Mouse (Mus musculus) cerebellum, adult 8-10 months (tissue): ENCODE data around the gene Dut.
A peak's percentile ranks its signal among the peaks of the same experiment; 100 is the strongest.

ENCODE experiments used
- DNase-seq: peaks from one replicate; pipeline ENCODE4 v3.0.0; 2022

Gene Dut

DNA sequence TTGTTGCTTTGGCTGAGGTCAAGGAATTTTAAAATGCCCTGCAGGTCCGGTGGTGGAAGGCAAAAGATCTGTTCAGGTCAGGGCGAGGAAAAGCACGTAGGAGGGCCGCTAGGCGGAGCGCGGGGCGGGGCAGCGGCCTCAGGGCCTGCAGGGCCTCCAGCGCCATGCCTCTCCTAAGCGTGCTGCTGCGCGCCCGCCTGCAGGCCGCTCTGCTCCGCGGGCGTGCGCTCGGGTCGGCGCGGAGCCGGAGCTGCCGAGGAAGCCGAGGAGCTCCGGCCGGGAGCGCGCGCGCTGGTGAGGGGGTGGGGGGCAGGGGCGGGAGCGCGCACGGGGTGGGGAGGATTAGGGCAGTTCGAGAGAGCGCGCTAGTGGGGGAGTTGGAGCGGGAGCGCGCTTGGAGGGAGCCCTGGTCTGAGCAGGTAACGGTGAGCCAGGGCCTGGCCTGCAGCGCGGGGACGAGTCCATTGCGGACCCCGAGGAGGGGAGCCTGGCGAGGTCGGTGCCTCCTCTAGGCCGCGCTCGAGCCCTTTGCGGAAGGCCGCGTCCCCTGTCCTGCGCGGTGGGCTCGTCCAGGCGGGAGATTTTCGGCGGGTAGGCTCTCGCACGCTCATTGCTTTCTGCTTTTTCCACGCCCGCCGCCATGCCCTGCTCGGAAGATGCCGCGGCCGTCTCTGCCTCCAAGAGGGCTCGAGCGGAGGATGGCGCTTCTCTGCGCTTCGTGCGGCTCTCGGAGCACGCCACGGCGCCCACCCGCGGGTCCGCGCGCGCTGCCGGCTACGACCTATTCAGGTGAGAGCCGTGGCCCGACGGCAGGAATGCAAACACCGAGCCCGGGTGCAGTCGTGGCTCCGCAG lies at the start of gene Dut:
Gene Dut, plus strand, starts transcription at position 83 of the 854 bp plus-strand sequence.
- peak; percentile 97 for DNase-seq

DNA sequence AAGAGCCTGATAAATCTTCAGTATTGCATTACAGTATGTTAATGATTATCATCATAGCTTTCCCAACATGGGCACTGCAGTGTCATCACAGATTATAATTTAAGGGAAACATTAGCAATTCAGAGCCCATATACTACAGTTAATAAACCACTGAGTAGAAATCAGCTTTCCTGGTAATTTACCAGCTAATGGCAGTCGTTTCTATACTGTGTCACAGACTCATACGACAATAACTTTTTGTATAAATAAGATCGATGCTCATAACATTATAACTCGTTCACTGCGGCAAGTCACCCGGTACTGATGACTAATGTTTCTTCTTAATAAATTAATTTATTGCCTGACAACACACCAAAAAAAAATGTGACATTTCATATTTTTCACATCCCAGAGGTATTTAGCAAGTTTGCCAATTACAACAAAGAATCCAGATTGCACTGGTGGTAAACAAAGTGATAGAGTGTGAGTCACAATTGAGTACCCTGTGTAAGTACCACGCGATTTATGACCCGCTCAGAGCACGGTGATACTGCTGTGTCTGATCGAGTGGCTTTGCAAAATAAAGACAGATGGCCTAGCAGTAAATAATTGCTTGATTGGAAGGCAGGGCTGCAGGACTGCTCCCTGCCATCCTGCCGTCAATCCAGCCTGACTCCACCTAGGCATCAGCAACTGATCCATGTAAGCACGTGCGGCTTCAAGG lies 37.9 kb upstream of the Dut start:
- no peak for DNase-seq

DNA sequence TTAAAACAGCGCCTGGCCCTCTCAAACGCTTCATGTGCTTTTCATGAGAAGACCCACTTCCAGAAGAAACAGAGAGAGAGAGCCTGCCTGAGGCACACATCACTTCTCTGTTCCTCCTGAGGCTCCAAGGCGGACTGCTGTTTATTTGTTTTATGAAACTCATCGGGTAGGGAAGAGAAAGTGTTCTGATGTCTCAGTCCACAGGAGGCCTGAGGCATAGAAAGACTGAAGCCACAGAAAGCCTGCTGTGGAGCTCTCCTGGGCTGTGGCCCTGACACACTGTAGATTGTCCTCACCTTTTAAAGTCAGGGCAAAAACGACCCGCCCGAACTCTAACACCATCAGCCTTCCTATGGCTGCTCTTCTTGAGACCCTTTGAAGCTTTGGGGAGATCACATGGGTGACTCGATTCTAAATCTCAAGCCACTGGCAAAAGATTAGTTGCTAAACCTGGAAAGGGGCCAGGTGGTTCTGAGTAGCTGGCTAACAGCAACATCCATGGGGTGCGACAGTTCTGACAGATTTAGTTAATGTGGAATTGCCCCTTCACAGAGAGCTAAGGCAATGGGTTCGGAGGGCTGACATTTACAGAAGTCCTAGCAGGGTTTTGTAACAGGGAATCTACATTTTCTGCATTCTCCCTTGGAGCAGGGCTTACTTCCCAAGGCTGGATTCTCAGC lies 35.0 kb upstream of the Dut start:
- DNase-seq, result no peak

DNA sequence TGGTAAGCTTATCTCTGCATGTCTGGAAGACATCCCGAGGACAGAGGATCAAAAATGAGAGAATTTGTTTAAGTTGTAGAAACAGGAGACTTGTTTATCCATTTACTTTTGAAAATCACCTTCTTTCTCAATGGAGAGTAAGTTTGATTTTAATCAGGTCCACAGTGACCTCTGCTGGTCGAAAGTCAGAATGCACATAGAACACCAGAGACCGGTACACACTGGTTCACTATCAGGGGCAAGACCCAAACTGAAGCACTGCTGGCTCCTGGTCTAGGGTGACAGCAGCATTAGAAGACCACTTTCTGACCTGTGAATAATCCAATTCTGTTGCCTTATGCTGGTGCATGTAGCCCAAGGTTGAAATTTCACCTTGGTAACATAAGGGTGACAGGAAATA lies 32.4 kb upstream of the Dut start:
- DNase-seq, result peak; percentile 71

DNA sequence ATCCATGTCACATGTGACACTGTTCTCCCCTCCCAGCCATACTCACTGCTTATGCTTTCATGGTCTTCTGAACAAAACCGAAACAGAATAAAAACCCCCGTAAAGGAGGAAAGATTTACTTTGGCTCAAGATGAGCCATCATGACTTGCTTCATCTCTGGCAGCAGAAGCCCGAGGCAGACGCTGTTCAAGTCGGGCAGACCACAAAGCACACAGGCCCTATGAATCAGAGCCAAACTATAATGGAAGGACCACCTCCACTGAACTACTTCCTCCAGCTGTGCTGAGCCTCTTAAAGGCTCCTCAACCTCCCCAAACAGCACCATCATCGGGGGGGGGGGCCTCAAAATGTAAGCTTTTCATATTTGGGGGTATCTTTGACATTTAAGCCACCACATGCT lies 29.7 kb upstream of the Dut start:
- DNase-seq, result no peak

DNA sequence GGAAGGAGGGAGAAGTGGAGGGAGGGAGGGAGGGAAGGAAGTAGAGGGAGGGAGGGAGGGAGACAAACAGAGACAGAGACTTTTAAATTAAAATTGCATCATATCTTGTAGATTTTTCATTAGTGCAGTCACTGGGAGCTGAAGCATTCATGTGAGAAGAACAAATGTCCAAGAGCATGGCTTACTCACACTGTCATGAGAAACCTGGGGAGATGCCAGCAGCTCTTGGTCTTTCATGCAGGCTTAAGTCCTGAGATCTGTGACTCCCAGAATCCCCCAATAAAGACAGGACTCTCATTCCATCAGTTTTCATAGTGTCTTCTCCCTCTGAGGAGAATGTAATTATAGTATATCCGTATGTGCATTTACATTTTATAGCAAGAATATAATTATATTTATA lies 28.4 kb upstream of the Dut start:
- no peak for DNase-seq

DNA sequence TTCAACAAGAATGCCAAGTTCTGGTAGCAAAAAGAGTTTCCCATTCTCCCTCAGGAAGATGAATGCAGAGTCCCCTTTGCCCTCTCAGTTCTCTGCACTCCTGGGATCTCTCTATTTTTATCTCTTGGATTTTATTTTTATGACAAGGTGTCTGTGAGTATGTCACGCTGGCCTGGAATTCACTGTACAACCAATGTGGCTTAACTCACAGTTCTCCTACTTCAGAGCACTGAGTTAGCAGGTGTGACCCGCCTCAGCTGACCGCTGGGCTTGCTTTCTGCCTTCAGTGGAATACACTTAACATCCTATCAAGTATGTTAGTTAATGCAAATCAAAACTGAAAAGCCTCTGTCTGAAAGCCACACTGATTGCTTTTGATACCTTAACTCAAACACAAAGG lies 27.7 kb upstream of the Dut start:
- DNase-seq, result no peak

DNA sequence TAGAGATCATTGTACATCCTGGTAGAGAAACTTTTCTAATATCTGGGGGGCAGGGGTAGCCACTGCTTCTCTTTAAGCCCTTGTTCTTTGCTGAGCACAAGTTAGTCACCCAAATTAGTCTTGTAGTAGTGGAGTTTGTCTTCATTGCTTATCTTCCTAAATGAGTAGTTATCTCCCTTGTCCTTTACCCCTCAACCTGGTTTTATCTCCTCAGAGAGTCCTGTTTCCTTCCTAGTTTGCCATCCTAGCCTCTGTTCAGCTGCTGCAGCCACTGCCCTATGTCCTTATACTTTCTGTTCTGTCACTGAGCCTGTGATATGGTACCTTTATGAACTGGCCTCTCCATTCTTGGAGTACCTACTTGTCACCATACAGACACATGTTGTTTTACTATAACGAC lies 25.3 kb upstream of the Dut start:
- DNase-seq, result no peak

DNA sequence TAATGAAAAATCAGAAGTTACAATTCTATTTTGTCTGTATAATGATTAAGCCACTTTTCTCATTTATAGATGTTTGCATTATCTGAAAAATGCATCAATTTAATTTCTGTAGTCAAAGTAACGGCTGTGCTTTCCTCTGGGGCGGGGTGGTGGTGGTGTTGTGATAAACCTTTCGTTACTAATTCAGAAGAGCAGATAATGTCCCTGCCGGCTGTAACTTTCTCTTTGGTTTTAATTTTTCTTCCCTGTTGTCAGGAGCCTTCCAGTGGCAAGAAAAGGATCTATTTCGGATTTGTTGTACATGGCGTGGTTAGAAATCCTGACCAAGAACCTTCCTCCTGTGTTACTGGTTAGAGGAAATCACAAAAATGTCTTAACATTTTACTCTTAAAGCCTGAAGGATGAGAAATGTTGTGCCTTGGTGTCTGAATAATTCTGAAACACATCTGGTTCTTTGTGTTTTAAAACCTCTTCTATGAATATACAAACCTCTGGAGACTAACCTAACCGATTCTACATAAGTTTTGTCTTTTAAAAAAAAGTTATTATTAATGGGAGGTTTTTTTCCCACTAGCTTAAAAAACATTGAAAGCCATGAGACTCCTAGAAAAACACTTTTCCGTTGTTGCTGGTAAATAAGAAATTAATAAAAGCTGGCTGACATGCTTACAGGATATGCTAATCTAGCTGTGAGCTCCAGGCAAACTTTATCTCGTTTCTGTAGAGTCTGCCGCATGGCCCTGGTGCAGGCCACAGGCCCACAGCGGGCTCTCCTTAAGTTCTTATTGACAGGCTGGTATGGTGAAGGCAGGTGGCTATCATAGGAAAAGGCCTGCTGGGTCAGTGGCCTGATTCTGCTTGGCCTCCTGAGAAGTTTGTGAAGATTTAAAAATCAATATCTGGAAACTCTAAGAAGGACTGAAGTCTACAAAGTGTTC lies 18.2 kb upstream of the Dut start:
- no peak for DNase-seq

DNA sequence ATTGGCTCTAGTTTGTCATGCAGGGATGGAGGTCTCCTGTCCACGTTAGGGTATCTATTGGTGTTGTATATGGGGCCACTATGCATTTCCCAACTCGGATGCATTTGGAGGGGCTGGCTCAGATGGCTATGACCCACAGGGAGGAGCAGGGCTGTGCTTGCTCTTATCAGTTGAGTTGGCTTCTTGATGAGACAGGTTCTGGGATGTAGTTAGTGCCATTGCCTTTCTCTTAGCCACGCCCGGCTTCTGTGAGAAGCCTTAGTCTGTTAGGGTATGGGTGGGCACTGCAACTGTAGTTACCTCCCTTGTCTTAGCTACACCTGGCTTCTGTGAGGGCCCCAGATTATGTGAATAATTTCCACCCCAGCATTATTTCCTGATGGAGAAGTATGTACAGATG lies 14.8 kb upstream of the Dut start:
- no peak for DNase-seq

DNA sequence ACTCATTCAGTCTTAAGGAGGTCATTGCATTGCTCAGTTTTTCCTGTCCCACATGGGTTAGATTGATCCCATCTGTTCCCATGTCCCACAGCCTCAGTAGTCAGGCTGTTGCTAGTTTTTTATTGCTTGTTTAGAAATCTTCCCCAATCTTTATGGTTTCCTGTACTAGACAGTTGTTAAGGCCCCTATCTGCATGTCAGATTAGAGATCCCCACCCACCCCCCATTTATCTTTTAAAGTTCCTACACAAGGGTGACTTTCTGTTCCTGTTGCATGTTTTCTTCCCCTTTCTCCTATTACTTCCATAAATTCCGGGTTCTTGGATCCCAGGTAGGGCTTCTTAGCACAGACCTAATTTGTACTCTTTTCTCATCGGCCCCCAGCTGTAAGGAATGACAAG lies 13.5 kb upstream of the Dut start:
- no peak for DNase-seq

DNA sequence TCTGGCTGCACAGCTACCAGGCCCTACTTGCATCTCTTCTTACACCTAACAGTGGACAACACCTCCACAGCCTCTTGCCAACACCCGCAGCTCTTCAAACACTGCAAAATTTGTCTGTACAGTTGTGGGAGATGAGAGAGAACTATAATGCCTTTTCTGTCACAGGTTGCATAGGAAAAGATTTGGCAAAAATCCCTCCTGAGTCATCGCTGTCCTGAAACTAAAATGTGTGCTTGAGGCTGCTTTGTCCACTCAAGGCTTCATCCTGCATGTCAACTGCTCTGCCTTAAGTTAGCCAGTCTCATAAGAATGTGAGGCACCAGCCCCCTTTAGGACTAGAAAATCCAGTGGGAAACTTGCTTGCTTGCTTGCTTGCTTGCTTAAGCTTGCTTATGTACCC lies 12.9 kb upstream of the Dut start:
- DNase-seq, result no peak

DNA sequence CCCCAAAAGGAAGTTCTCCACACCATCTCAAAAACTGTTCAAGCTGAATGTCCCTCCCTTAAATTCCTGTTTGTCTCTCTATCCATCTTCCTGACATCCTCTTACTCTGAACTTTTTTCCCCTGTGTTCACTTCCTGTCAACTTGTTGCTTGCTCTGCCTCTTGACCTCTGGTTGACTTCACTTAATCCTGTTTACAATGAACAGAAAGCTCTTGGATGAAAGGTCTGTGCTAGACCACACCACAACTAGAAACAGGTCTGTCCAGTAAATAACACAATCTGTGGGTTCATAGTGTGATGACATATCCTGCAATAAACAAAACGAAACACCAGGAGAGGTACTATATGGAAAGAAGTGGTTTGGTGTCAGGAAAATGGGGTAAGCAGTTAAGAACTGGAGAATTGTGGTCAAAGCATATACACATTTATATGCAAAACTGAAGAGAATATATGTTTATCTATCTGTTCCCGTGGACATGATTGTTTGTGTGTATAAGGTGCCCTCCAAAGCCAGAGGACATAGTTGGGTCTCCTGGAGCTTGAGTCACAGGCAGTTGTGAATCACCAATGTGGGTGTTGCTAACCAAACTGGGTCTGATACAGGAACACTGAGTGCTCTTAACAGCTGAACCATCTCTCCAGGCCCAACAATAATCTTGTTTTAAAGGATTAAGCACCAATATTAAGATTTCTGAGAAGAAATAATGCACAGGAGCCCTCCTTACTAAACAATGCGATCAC lies 1.3 kb upstream of the Dut start:
- DNase-seq, result no peak

DNA sequence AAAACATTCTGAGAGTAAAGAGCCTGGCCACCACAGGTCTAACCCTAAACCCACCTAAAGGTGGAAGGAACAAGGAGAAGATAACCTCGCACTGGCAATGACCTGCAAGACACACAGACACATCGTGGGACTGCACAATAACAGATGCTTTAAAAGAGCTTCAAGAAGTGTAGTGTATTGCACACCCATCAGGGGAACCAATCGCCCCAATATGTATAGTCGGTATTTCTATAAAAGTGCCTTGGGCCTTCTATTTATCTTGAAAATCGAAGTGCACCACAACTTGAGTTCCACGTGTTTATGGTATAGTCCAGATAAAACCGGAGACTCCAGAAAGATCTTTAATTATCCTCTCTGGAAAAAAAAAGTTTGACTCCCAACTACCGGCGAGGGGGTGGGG lies 321 bp upstream of the Dut start:
- peak; percentile 12 for DNase-seq

DNA sequence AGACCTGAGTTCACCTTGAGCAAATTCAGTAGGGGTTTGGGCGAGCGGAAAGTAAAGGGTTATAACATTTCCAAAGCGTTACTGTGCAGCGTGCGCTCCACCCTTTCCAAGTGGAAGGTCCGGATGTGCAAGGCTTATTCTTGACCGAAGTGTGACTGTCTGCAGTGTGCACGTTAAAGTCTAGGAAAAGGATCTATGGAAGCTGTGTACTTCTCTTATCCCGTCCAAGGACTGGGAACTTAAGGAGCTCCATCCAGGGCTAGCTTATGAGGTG lies 909 bp downstream of the Dut start:
- DNase-seq, result no peak

DNA sequence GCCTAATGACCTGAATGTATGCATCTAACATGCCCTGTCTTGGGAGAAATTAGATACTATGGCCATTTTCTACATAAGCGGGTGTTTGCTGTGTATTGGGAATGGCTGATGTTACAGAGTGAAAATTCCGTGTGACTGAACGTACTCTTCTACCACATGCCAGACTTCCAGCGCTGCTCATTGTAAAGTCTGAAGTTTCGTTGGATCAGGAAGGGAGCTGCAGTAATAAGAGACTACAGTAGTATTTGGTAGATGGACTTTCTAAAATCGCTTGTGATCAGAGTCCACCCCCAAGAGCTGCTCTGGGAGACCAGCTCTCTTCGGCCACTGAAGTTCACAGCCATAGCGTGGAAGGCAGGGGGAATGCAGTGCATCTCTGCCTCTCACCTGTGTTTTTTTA lies 1.3 kb downstream of the Dut start:
- DNase-seq, result no peak

DNA sequence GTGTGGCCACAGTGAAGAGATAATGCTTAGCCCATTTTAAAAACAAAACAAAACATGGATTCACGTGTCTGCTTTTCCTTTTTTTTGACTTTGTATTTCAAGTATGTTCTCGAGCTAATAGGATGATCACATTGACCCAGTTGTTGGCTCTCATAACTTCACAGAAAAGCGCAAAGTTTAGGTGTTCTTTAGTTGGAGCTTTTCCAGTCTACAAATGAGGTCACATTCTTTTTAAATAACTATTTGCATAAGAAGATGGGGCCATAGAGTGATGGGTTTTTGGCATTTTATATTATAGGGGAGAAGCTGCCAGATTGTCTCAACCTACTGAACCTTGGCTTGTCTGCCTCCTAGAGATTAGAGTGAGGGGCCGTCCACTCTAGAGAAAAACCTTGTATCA lies 2.3 kb downstream of the Dut start:
- DNase-seq, result no peak

DNA sequence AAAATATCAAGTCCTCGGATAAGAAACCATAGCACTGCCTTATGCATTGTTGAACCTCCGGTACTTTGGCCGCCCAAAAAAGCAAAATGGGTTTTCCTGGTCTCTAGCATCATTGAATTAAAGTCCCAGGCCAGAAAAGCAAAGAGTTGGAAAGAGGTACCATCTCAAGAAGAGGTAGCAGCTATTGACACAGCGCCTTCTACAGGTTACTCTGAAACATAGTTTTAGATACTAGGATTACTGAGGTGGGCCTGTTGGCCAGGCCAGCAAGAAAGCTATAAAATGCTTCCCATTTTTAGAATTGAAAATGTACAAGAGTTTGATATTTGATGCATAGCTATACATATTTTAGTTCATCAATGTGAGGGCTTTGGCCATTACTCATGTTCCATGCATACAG lies 2.9 kb downstream of the Dut start:
- DNase-seq, result no peak

DNA sequence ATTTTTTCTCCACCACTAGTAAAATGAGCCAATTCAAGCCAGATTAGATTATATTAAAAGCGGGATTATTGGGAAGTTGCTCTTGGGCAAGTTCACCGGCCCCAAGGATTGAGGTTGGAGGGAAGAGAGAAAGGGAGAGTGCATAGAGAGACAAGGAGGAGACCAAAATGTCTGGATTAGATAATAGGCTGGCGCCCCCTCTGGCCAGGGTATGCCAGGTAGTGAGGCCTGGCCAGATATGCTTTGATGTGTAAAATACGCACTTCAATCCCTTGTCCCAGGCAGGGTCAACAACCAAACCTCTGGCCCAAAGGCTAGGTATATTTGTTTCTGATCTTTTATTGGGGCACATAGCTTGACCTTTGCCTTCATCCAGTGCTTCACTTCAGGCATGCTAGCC lies 4.8 kb downstream of the Dut start:
- DNase-seq, result no peak

DNA sequence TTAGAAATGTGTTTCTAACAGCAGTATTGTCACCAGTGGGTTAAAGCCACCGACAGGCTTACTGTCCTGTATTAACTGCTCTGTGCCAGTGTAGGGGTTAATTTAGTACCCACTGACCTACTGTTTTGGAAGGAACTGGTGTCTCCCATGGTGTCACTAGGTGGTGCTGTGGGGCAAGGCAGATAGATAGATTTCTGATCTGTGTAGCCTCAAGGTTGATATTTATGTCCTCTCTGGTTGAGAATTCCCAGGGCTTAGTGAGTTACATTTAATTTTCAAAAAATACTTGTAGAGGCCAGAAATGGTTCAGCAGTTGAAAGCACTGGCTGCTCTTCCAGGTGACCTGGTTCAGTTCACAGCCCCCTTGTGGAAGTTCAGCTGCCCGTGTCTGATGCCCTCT lies 5.3 kb downstream of the Dut start:
- DNase-seq, result peak; percentile 33

DNA sequence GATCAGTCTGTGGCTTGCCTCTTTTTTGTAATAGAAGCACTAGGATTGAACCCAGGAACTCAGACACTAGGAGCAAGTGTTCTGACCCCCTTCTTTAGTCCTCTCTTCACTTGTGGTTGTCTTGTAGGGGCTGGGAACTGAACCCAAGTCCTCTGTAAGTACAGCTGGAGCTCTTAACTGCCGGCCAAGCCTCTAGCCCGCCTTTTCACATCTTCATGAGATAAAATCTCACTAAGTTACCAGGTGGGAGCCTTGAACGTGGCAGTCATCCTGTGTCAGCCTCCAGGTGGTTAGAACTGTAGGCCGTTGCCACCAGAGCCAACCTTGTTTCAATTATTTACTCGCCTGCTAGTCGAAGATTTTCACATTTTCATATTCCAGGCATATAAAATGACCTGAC lies 6.7 kb downstream of the Dut start:
- no peak for DNase-seq

DNA sequence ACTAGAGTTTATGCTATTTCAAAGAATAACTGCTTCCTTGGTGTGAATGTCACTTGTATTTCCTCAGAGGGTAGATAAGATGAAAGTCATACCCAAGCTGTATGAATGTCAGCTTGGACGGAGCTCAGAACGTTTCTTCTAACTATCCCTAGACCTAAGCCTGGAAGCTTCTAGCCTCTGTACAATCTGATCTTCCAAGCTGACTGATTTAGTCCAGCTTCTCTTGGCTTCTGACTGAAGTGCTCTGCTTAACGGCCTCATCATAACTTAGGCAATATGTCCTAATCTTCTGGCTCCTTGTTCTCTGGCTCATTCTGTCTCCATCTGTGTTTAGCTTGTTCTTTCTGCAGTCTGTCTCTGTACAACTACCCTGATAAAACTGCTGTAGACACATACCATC lies 7.6 kb downstream of the Dut start:
- no peak for DNase-seq

DNA sequence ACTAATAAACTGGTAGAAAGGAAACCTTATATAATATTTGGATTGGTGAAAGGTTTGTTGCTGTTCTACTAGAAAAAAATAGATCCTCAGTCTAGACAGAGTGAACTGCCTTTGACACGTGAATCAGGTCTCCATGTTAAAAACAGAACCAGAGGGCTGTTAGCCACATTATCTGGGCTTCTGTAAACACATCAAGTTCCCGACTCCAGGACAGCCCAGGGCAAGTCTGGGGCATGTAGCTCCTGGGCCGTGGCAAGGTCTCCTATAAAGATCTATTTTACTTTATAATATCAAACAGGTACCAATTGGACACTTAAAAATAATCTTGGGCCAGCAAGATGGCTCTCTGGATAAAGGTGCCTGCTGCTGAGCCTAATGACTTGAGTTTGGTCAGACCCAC lies 8.9 kb downstream of the Dut start:
- no peak for DNase-seq
